Mouse (Mus musculus): ENCODE data around the gene Hoxd8.

The Hoxd8 gene

GRCm38 (mm10) chr2:74713239-74714150 lies 9.1 kb downstream of the Hoxd8 start:
- DNase-seq (ENCODE audit: low spot score in 2 of 2) = no peak

GRCm38 (mm10) chr2:74714156-74714789 lies 9.9 kb downstream of the Hoxd8 start:
- no peak for DNase-seq (ENCODE audit: low spot score in 2 of 2)

- DNase-seq (ENCODE audit: low spot score in 2 of 2) = no peak
Measured at GRCm38 (mm10) chr2:74714881-74715280, 10.5 kb downstream of the Hoxd8 start.

GRCm38 (mm10) chr2:74715504-74716241 lies 11.3 kb downstream of the Hoxd8 start:
- peak; percentile 68 to 88 for DNase-seq (ENCODE audit: low spot score in 2 of 2)

GRCm38 (mm10) chr2:74720384-74720783 lies 16.0 kb downstream of the Hoxd8 start:
- no peak for DNase-seq (ENCODE audit: low spot score in 2 of 2)

- no peak for DNase-seq (ENCODE audit: low spot score in 2 of 2)
Measured at GRCm38 (mm10) chr2:74720955-74721491, 16.6 kb downstream of the Hoxd8 start.

- no peak for DNase-seq (ENCODE audit: low spot score in 2 of 2)
Measured at GRCm38 (mm10) chr2:74721882-74722281, 17.5 kb downstream of the Hoxd8 start.

GRCm38 (mm10) chr2:74722949-74723348 lies 18.5 kb downstream of the Hoxd8 start:
- DNase-seq (ENCODE audit: low spot score in 2 of 2) = no peak

GRCm38 (mm10) chr2:74724244-74725015 lies 20.0 kb downstream of the Hoxd8 start:
- no peak for DNase-seq (ENCODE audit: low spot score in 2 of 2)

- no peak for DNase-seq (ENCODE audit: low spot score in 2 of 2)
Measured at GRCm38 (mm10) chr2:74725171-74725570, 20.8 kb downstream of the Hoxd8 start.

- no peak for DNase-seq (ENCODE audit: low spot score in 2 of 2)
Measured at GRCm38 (mm10) chr2:74726551-74726950, 22.1 kb downstream of the Hoxd8 start, which contains the start of gene Gm28230. Gene Gm28230, plus strand, starts transcription at chr2:74726728.

- DNase-seq (ENCODE audit: low spot score in 2 of 2) = no peak
Measured at GRCm38 (mm10) chr2:74726973-74727639, 22.7 kb downstream of the Hoxd8 start.

GRCm38 (mm10) chr2:74727640-74728302 lies 23.4 kb downstream of the Hoxd8 start:
- no peak for DNase-seq (ENCODE audit: low spot score in 2 of 2)

GRCm38 (mm10) chr2:74728303-74728680 lies 23.9 kb downstream of the Hoxd8 start:
- no peak for DNase-seq (ENCODE audit: low spot score in 2 of 2)

GRCm38 (mm10) chr2:74730331-74730730 lies 25.9 kb downstream of the Hoxd8 start:
- no peak for DNase-seq (ENCODE audit: low spot score in 2 of 2)

GRCm38 (mm10) chr2:74731055-74731454 lies 26.6 kb downstream of the Hoxd8 start:
- DNase-seq (ENCODE audit: low spot score in 2 of 2) = no peak

GRCm38 (mm10) chr2:74731799-74732512 lies 27.5 kb downstream of the Hoxd8 start:
- no peak for DNase-seq (ENCODE audit: low spot score in 2 of 2)

GRCm38 (mm10) chr2:74732513-74733316 lies 28.3 kb downstream of the Hoxd8 start:
- no peak for DNase-seq (ENCODE audit: low spot score in 2 of 2)

- no peak for DNase-seq (ENCODE audit: low spot score in 2 of 2)
Measured at GRCm38 (mm10) chr2:74733317-74733661, 28.9 kb downstream of the Hoxd8 start.
